Mouse (Mus musculus) left cerebral cortex, adult 2 months (tissue): ENCODE measurements at regions not wholly inside any gene's neighbourhood (a gene's known extent, or its start where the extent isn't known, plus 50 kb on each side); places are given as distances from the start of the nearest gene placed in this dataset.

ENCODE experiments used
- DNase-seq, 2 experiments: peaks; one replicate each; pipeline ENCODE4 v3.0.0; 2021 to 2022; ENCODE audit warnings: low spot score in 2 of 2, mixed read lengths in 1 of 2; ENCODE audit errors: extremely low spot score in 1 of 2
- H3K27ac ChIP-seq: fragments of 200-600 bp; 2 replicates; pipeline ENCODE4 v1.8.1; 2022
- H3K4me3 ChIP-seq: fragments of 200-600 bp; 2 replicates; pipeline ENCODE4 v1.8.1; 2022
- CTCF ChIP-seq: fragments of 200-600 bp; IDR thresholded peaks from 2 replicates; pipeline ENCODE4 v1.8.1; 2022; ENCODE audit warnings: antibody characterized with exemption, mild to moderate bottlenecking, moderate library complexity
- intact Hi-C: fragments of 180-260 bp; cut with DNase I; formaldehyde crosslinking; loops from one replicate; pipeline ENCODE4 v1.15.1; 2025

- TF ChIP-seq CTCF, result no peak
- intact Hi-C loops, result no loop called here
These were observed 68.1 kb upstream of the Spaca7 start for GRCm38 (mm10) chr8:12504777-12505176.

GRCm38 (mm10) chr8:12510233-12510632 lies 62.6 kb upstream of the Spaca7 start:
- Histone ChIP-seq H3K4me3 (no peak overlapping the region), H3K27ac (no peak overlapping the region)
- intact Hi-C loops, result no loop called here
- TF ChIP-seq CTCF, result no peak
- DNase-seq, result no peak

More at GRCm38 (mm10) chr8:12504777-12505176, 68.1 kb upstream of the Spaca7 start:
- H3K4me3 ChIP-seq, result no peak overlapping the region
- no peak overlapping the region for H3K27ac ChIP-seq
- DNase-seq, result no peak

GRCm38 (mm10) chr8:12513042-12513441 lies 59.8 kb upstream of the Spaca7 start:
- intact Hi-C loops, result no loop called here

GRCm38 (mm10) chr8:12514138-12514537 lies 58.7 kb upstream of the Spaca7 start:
- DNase-seq, result no peak
- no peak for TF ChIP-seq CTCF
- intact Hi-C loops, result no loop called here
- Histone ChIP-seq H3K27ac (no peak overlapping the region), H3K4me3 (no peak overlapping the region)

More at GRCm38 (mm10) chr8:12513042-12513441, 59.8 kb upstream of the Spaca7 start:
- no peak for TF ChIP-seq CTCF
- H3K27ac ChIP-seq, result no peak overlapping the region
- no peak overlapping the region for H3K4me3 ChIP-seq
- DNase-seq, result no peak

- no peak overlapping the region for H3K27ac ChIP-seq
- TF ChIP-seq CTCF, result no peak
- no peak for DNase-seq
- H3K4me3 ChIP-seq, result no peak overlapping the region
- intact Hi-C loops, result no loop called here
These were observed 51.2 kb upstream of the Spaca7 start for GRCm38 (mm10) chr8:12521636-12522035.
